Mouse (Mus musculus) cerebellum, adult (tissue): ENCODE results near the gene Cldn7.

Experiments
- ATAC-seq: cut with Nextera tagmentation; 2 replicates; pipeline ENCODE4 v1.9.2; 2017; ENCODE audit warnings: mild to moderate bottlenecking, moderate library complexity, mixed read lengths; ENCODE audit not compliant: insufficient number of reproducible peaks, low FRiP score, low TSS enrichment

The Cldn7 gene

DNA sequence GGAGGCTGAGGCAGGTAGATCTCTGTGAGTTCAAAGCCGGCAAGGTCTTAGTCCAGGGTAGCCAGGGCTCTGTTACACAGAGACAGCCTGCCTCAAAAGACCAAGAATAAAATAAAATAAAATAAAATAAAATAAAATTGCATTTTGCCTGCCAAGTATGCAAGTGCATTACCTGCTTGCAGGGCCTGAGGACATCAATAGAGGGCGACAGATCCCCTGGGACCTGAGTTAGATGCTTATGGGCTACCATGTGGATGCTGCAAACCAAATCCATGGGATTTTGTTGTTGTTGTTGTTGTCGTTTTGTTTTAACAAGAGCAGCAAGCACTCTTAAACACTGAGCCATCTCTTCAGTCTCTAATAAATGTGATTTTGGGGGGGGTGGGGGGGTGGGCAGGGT is 32.3 kb upstream of the Cldn7 start:
- no peak for ATAC-seq

DNA sequence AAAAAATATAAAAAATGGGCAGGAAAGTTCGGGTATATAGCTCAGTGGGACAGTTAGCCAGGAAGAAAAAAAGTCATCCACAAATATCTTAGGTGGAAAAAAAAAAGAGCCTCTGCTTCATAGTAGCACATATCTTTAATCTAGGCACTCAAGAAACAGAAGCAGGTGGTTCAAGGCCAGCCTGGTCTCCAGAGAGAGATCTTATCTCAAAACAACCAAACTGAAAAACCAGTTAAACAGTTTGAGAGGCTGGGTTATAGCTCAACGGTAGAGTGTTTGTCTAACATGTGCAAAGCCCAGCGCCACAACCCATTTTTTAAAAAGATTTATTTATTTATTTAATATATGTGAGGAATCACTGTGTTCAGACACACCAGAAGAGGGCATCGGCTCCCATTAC is 31.5 kb upstream of the Cldn7 start:
- ATAC-seq = no peak

GRCm38 (mm10) chr11:69934169-69934568 is 30.4 kb upstream of the Cldn7 start:
- 0 out of 2 replicates have a peak, but pooled peaks have one; percentile 12 for ATAC-seq

- ATAC-seq = no peak
Observed at GRCm38 (mm10) chr11:69934681-69935080, 29.9 kb upstream of the Cldn7 start.

DNA sequence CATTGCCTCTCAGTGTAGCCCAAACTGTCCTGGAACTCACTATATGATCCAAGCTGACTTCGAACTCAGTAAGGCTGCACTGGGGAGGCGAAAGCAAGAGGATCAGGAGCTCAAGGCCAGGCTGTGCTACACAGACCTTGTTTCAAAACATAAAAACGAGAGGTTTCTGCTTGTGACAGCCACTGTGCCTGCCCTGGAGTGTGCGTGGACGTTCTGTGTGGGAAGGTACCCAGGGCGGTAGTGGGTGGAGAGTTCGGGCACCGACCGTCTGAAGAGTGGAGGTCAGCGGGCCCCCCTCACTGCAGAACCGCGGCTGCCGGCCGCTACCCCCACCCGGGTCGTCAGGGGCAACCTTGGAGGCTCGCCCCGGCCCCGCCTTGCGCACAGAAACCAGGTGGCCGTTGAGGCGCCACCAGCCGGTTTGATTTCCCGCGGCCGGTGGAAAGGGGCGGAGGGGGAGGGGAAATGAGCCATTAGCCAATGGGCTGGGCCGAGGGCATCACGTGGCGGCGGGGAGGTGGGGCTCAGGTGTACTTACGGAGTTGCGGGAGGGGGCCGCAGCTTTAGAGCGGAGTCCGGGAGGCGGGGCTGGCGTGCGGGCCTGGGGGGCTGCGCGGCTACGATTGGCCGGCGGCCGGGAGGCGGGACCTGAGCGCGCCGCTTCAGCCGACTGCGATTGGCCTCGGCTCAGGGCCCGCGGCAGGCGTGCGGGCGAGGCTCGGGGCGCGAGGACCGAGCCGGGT is 29.3 kb upstream of the Cldn7 start, which contains the start of gene Ybx2:
Ybx2 (plus strand) TSS at position 660 of the 743 bp plus-strand sequence.
- ATAC-seq = peak; percentile 75; the same call in 1 of the 2 replicates

GRCm38 (mm10) chr11:69936156-69936555 is 28.4 kb upstream of the Cldn7 start:
- ATAC-seq = no peak

DNA sequence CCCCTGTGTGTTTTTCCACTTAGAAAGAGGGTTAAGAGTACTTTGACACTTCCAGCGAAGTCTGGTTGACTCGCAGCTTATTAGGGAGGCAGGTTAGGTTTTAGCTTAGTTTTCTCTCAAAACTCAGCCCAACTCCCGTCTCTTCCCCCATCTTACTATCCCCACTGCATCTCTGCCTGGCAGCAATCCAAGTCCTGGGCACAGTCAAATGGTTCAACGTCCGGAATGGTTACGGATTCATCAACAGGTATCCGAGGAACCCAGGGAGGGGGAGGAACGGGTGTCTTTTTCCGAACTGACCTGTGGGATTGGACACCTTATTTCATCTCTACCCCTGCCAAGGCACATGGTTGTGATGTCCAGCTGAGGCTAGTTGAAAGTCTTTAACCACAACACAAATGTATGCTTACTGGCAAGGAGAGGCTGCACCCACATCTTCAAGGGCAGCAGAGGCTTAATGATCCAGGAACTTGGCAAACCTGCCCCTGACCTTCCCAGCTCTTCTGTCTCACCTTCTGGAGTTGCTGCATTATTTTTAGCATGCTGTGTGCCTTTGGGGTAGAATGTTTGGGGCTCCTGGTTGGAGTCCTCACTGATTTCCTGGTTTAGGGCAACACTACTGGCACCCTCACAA is 27.7 kb upstream of the Cldn7 start:
- no peak for ATAC-seq

DNA sequence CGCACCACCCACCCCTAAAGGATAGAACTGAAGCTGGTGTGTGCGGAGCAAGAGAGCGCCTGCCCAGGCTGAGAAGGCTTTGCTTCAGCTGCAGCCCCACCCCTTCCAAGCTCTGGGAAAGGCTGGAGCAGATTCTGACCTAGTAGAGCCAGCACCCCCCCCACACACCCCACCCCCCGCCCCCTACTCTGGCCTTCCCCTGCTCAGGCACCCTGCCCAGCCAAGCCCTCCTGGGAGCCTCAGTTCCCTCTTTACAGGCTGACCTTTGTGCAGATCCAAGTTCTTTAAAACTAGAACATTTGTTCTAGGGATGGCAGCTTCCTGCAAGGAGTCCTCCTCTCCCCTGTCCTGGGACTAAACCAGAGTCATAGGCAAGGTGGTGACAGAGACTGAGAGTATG is 27.2 kb upstream of the Cldn7 start:
- ATAC-seq = no peak

DNA sequence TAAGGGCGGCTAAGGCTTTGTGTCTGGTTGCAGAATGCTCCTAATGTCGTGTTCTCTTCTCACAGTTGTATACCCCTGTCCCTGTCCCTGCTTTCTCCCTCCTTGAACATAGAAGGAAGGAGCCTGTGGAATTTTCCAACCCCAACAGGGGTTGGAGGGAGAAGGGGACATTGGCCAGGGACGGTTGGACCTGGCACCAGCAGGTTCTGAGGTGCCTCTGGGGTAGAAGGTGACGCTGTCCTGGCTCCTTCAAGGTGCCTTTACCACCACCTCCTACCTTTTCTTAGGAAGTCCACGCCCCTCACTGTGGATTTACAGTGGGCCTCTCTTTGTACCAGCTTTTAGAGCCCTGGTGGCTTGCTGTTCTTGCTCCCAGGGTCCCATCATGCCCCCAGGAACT is 26.7 kb upstream of the Cldn7 start:
- no peak for ATAC-seq

- no peak for ATAC-seq
Observed at GRCm38 (mm10) chr11:69938401-69938979, 26.1 kb upstream of the Cldn7 start.

DNA sequence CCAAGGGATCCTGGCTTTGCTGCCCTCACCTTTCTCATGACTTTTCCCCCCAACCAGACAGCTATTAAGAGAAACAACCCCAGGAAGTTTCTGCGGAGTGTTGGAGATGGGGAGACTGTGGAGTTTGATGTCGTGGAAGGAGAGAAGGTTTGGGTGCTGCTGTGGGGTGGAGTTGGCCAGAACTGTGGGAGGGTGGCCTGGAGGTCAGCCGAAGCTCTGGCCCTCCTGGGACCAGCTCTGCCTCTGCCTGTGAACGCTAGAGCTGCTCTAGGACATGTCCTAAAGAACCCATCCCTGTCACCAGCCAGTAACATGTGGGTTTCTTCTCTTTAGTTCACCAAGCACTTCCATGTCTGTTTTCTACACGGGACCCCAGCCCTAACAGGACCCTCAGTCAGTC is 25.4 kb upstream of the Cldn7 start:
- no peak for ATAC-seq

- no peak for ATAC-seq
Observed at GRCm38 (mm10) chr11:69939731-69940130, 24.8 kb upstream of the Cldn7 start.

DNA sequence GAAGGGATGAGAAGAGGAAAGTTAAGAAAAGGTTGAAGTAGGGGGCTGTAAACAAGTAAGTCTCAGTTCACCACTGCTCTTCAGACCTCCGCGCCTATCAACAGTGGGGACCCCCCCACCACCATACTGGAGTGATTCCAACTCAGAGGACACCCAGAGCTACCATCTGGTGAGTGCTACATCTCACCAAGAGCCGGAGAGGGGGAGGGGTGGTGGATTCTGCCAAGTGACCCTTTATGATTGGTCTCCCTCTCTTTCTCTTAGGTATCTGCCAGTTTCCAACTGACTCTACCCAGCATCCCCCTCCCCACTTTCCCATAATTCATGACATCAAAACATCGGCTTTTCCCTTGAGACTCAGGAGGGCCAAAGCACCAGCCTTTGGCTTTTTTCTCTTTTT is 23.6 kb upstream of the Cldn7 start:
- no peak for ATAC-seq

GRCm38 (mm10) chr11:69945216-69945615 is 19.4 kb upstream of the Cldn7 start:
- ATAC-seq = no peak

- ATAC-seq = no peak
Observed at GRCm38 (mm10) chr11:69945997-69946891, 18.3 kb upstream of the Cldn7 start.

- no peak for ATAC-seq
Observed at GRCm38 (mm10) chr11:69947337-69948065, 17.1 kb upstream of the Cldn7 start.

DNA sequence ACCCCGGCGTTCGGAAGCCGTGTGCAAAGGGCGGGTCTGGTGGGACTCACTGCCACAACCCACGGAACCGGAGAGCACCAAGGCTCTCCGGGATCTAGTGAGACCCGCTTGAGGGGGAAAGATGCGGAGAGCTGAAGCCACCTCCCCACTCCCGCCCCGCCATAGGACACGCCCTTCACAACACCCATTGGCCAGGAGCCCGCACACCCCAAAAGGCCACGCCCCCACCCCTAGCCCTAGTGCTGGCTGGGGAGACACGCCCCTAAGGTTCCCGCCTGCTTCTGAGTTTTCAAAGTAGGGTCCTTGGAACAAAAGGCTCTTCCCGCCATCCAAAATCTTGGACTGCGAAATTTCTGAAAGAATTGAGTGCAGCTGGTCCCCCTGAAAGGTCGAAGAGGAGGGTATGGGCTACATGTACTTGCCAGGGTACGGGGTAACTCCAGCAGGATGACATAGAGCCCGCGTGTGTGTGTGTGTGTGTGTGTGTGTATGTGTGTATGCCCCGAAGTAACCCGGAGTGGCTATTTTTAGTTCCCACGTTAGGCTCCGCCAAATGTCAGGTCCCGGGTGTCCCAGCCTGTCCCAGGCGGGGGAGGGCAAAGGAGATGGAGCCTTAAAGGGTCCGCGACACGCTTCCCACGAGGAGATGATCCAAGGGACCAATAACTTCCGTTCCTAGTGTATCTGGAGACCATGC is 16.4 kb upstream of the Cldn7 start, which contains the start of gene Slc2a4:
Slc2a4 (minus strand) TSS at position 123 of the 697 bp plus-strand sequence.
- ATAC-seq = no peak

GRCm38 (mm10) chr11:69948763-69949150 is 15.8 kb upstream of the Cldn7 start:
- 0 out of 2 replicates have a peak, but pooled peaks have one; percentile 26 for ATAC-seq

DNA sequence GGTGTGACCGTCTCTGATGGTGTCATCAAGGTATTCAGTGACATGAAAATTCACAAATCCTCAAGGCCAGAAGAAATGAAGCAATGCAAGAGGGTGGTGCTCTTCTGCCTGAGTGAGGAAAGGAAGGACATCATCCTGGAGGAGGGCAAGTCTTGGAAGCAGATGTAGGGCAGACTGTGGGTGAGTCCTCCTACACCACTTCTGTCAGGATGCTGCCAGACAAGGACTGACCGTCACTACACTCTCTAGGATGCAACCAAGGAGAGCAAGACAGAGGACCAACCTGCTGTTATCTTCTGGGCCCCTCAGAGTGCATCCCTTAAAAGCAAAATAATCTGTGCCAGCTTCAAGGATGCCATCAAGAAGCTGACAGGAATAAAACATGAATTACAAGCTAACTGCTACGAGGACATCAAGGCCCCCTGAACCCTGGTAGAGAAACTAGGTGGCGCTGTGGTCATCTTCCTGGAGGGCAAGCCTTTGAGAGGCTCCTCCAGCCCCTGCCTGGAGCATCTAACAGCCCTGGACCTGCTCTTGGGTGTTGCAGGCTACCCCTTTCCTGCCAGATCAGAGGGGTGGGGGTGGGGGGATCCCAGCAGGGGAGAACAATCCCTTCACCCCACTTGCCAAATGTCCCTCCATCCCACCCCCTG is 13.6 kb upstream of the Cldn7 start:
- ATAC-seq = no peak
